Mouse (Mus musculus) spleen, adult 2 months (tissue): ENCODE results near the gene Gm2974.
"Not testable (repeated sequence)": the region's sequence is repeated elsewhere in the genome, so short reads cannot be mapped to it uniquely, and the experiment has no call there.

Source experiments
- CTCF ChIP-seq: fragments of 200-500 bp; IDR thresholded peaks from 2 replicates; pipeline ENCODE4 v1.5.1; 2011; ENCODE audit warnings: mild to moderate bottlenecking, inconsistent platforms; ENCODE audit not compliant: insufficient read depth, insufficient read length, insufficient replicate concordance; ENCODE audit errors: extremely low read depth
- POLR2A ChIP-seq: fragments of 200-500 bp; IDR thresholded peaks from 2 replicates; pipeline ENCODE4 v1.6.1; 2011; ENCODE audit warnings: low read depth, low read length, inconsistent platforms

DNA sequence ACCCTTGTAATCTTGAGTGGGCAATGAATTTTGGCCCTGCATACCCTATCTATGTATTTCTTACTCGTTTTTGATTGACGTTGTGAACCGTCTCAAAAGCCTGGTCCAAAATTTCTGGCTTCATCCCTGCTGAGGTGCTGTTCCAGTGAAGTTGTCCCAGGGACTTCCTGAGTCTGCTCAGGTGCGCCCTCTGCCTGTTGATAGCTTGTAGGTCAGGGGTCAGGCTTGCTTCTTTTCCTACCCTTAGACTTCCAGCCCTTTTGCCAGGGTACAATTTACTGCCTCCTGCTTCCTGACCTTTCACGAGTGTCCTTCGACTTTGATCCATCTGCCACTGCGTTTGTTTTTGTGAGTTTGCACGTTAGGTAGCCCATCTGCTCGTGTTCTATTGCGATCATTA lies 999 bp downstream of the Gm2974 start:
- TF ChIP-seq CTCF, POLR2A: not testable (repeated sequence)
